Mouse (Mus musculus) erythroblast, embryonic 14.5 days (primary cell): ENCODE measurements around the gene Gm17655.

Experiments
- GATA1 ChIP-seq: IDR thresholded peaks from 2 replicates; pipeline ENCODE4 v1.6.1; 2012; ENCODE audit warnings: low read length, inconsistent platforms, mixed read lengths
- TAL1 ChIP-seq: IDR thresholded peaks from 3 replicates; pipeline ENCODE4 v1.6.1; 2012; ENCODE audit warnings: low read length, inconsistent platforms, mixed read lengths

DNA sequence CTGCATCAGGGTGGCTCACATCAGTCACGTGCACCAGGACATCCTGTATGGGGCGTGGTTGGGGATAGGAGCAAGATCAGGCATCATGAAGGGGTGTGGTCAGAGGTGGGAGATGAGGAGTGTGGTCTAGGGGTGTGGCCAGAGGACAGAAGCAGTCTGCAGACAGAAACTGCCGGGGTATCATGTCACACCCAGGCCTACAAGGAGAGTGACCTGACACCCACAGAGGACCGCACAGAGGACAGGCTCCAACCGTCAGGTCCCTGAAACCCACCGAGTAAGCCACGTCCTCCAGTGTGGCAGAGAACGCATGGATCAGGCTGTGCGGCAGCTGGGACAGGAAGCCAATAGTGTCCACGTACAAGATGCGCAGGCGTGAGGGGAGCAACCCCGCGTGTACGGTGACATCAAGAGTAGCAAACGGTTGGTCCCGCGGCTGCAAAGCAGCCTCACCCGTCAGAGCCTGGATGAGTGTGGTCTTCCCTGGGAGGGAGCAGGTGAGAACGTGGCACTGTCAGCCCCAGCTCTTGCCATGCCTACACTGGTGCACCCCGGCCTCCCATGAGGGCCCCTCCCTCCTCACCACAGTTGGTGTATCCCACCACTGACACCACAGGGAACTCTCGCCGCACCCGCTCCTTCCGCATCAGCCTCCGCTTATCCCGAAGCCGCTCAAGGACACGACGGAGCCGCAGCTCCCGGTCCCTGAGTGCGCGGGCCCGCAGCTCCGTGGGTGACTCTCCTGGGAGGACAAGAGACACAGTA, 32.5 kb upstream of the Gm17655 start:
- TF ChIP-seq GATA1 (no peak), TAL1 (no peak)
